ENCODE assay signal across 17 mouse cellular contexts in the genomic region with DNA sequence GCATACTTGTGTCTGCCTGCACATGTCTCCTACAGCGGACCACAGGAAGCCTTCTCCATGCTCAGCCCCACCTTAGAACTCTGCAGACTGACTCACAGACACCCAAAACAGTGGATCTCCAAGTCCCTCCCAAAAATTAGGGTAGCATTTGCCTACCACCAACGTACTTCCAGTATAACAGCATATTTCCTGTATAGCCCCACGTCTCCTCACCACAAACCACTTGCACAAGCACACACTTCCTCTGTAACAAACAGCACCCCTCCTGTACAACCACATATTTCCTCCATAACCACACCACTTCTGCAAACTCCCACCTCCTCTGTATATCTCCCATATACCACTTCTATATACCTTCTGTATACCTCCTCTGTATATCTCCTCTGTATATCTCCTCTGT. TPM values are rescaled to one million over a fixed set of nuclear protein-coding genes. Genes with fewer than 3 reads are reported as not detected.
DNase-seq lines count a peak whose midpoint lies in the region; ATAC-seq lines count a peak whose summit lies in the region.
"Had no signal": no experiment of that assay in that cellular context is flagged by ENCODE, and none has a peak within 500 bp of the region (broad histone marks: within the 10 kb centered on the region; RNA-seq: fewer than 3 reads in every experiment).

No protein-coding gene starts in this region.

- ATAC-seq in common myeloid progenitor, adult 5-6 weeks (replicated peaks; ENCODE audit: low read depth, poor library complexity, severe bottlenecking), result peak; percentile 99
- peak; percentile 96 for ATAC-seq in megakaryocyte, adult 5-6 weeks (ENCODE audit: poor library complexity, severe bottlenecking)
- no peak for ATAC-seq in frontal cortex, adult (ENCODE audit: low TSS enrichment)
- ATAC-seq: forebrain, embryonic 16.5 days; hindbrain, embryonic 16.5 days had no signal

- DNase-seq in 416B (ENCODE audit: low read depth), result peak; percentile 92
- DNase-seq in CD4-positive, CD25-positive, alpha-beta regulatory T cell, adult 2 months (ENCODE audit: low read depth, low spot score), result peak; percentile 24
- DNase-seq in right cerebral cortex, postnatal 4 days, result no peak
- DNase-seq in adrenal gland, postnatal 36 days, result no peak
- DNase-seq: cerebellum, adult 11 months; cerebellum, postnatal 14 days; gastrocnemius, adult 2 months; heart, adult 18-20 months; heart, postnatal 36 days; kidney, adult 11 months; lung, postnatal 10 days; thymus, adult 2 months had no signal

RNA-seq across cellular contexts. Expression of gene Fam19a4, which starts 44.2 kb away (rescaled TPM):
- total RNA-seq in common myeloid progenitor, adult 5-6 weeks (2017), result not detected in 2 replicates
- 0.21 TPM in 1 of 2 replicates, not detected in the other for total RNA-seq in megakaryocyte, adult 5-6 weeks (2015)
- not detected in 2 replicates for total RNA-seq in megakaryocyte, adult 5-6 weeks (2017)
- 1 to 10 TPM in 1 of 2 experiments, under 1 TPM in 1; 0.92 to 2.5 TPM for total RNA-seq in adrenal gland, postnatal 36 days (2021)
- total RNA-seq: heart, adult 18-20 months; heart, postnatal 36 days had no signal

Comparison
In these comparisons a context has a peak if more than half of its experiments do, and no peak if none do; other contexts are left out.
1. DNase-seq: peak in 416B (single experiment) and CD4-positive, CD25-positive, alpha-beta regulatory T cell, adult 2 months (single experiment); none in right cerebral cortex, postnatal 4 days (single experiment) and adrenal gland, postnatal 36 days (0 of 2).